26 mouse cellular contexts compared by ENCODE assay signal in the genomic region with DNA sequence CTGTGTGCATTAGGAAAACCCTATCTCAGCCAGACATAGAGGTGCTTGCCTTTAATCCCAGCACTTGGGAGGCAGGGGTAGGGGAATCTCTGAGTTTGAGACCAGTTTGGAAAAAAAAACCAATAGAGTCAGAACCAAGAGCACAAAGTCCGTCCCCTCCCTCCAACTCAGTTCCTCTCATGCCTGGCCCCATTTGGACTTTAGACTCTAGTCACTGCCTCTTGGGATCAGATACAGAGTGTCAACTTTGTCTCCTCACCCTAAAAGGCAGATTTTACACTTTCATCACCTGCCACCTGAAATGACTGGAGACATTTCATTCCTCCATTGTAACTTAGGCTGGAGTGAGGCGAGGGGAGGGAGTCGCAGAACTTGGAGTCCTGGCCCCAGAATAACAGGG. TPM values are rescaled to one million over a fixed set of nuclear protein-coding genes. Genes with fewer than 3 reads are reported as not detected.
A peak's percentile ranks its signal among the peaks of the same experiment; 100 is the strongest.
DNase-seq lines count a peak whose midpoint lies in the region; ATAC-seq lines count a peak whose summit lies in the region.
"Had no signal": no experiment of that assay in that cellular context is flagged by ENCODE, and none has a peak within 500 bp of the region (broad histone marks: within the 10 kb centered on the region; RNA-seq: fewer than 3 reads in every experiment).

No protein-coding gene starts in this region.

- peaks cover 12% of the 10 kb centered on the region for H3K4me1 ChIP-seq in kidney, embryonic 15.5 days
- H3K4me1 ChIP-seq in liver, embryonic 16.5 days (ENCODE audit: control insufficient read depth, low read depth, low read length) = peaks cover 24% of the 10 kb centered on the region
- H3K4me1 ChIP-seq in hindbrain, embryonic 12.5 days = peaks cover under 1% of the 10 kb centered on the region; the same call in 1 of the 2 replicates
- H3K4me1 ChIP-seq: heart, embryonic 15.5 days had no signal

- H3K9me3 ChIP-seq in kidney, embryonic 15.5 days (replicated peaks) = no peaks in the 10 kb centered on the region
- no peaks in the 10 kb centered on the region for H3K9me3 ChIP-seq in liver, embryonic 16.5 days (replicated peaks; ENCODE audit: control insufficient read depth, low read length)
- no peaks in the 10 kb centered on the region for H3K9me3 ChIP-seq in hindbrain, embryonic 12.5 days (replicated peaks)
- H3K9me3 ChIP-seq: embryonic facial prominence, embryonic 15.5 days; heart, embryonic 15.5 days; hindbrain, embryonic 10.5 days had no signal

- DNase-seq in kidney, adult 8-10 months = peak; percentile 66 to 83
- peak; percentile 57 to 75 for DNase-seq in kidney, postnatal 25 days
- peak; percentile 67 for DNase-seq in yolk sac, embryonic 10.5 days (ENCODE audit: low spot score)
- no peak for DNase-seq in adrenal gland, postnatal 4 days (ENCODE audit: low spot score in 2 of 2)
- DNase-seq: adrenal gland, postnatal 14 days; cerebellum, adult 11 months; cerebellum, postnatal 36 days; gastrocnemius, postnatal 25 days; heart, adult 2 months; lung, adult 2 months; lung, postnatal 4 days; retina, postnatal 1 day; right cerebral cortex, postnatal 4 days; thymus, adult 18-20 months had no signal

- no peak overlapping the region for H3K4me3 ChIP-seq in kidney, embryonic 15.5 days (replicated peaks)
- no peak overlapping the region for H3K4me3 ChIP-seq in liver, embryonic 16.5 days (ENCODE audit: low read depth, low read length)
- no peak overlapping the region for H3K4me3 ChIP-seq in hindbrain, embryonic 12.5 days
- H3K4me3 ChIP-seq: embryonic facial prominence, embryonic 15.5 days; heart, adult 2 months; heart, embryonic 15.5 days; hindbrain, embryonic 10.5 days had no signal

- H3K27me3 ChIP-seq in kidney, embryonic 15.5 days = no peaks in the 10 kb centered on the region
- H3K27me3 ChIP-seq in liver, embryonic 16.5 days (ENCODE audit: control insufficient read depth, insufficient read depth, low read depth, low read length) = no peaks in the 10 kb centered on the region
- H3K27me3 ChIP-seq in hindbrain, embryonic 12.5 days = peaks cover 9% of the 10 kb centered on the region
- H3K27me3 ChIP-seq: embryonic facial prominence, embryonic 15.5 days; heart, embryonic 15.5 days had no signal

- ATAC-seq in kidney, embryonic 15.5 days (replicated peaks; ENCODE audit: low FRiP score) = no peak
- no peak; the same call in 1 of the 2 replicates for ATAC-seq in liver, embryonic 16.5 days (ENCODE audit: low read depth)
- no peak for ATAC-seq in hindbrain, embryonic 12.5 days (ENCODE audit: low FRiP score)
- ATAC-seq: forebrain, embryonic 16.5 days had no signal

- H3K4me2 ChIP-seq in kidney, embryonic 15.5 days = no peak overlapping the region
- no peak overlapping the region for H3K4me2 ChIP-seq in liver, embryonic 16.5 days (ENCODE audit: low read depth, low read length)
- H3K4me2 ChIP-seq in hindbrain, embryonic 12.5 days (replicated peaks) = no peak overlapping the region
- H3K4me2 ChIP-seq: embryonic facial prominence, embryonic 15.5 days; heart, embryonic 15.5 days had no signal

- H3K27ac ChIP-seq in kidney, embryonic 15.5 days = no peak overlapping the region
- H3K27ac ChIP-seq in liver, embryonic 16.5 days (ENCODE audit: low read length) = peak overlapping the region; percentile 65
- H3K27ac ChIP-seq in hindbrain, embryonic 12.5 days = no peak overlapping the region
- H3K27ac ChIP-seq: embryonic facial prominence, embryonic 15.5 days; heart, adult 2 months; heart, embryonic 15.5 days; hindbrain, embryonic 10.5 days had no signal

- H3K9ac ChIP-seq in kidney, embryonic 15.5 days = no peak overlapping the region
- no peak overlapping the region for H3K9ac ChIP-seq in liver, embryonic 16.5 days (ENCODE audit: low read depth, low read length)
- H3K9ac ChIP-seq in hindbrain, embryonic 12.5 days = no peak overlapping the region
- H3K9ac ChIP-seq: embryonic facial prominence, embryonic 15.5 days; heart, embryonic 15.5 days had no signal

- WGBS in kidney, embryonic 15.5 days = 78% methylated on average over 3 of the region's 3 CpGs
- 62% methylated on average over 3 of the region's 3 CpGs for WGBS in liver, embryonic 16.5 days (ENCODE audit: insufficient replicate concordance)
- 74% methylated on average over 3 of the region's 3 CpGs for WGBS in hindbrain, embryonic 12.5 days

- H3K36me3 ChIP-seq in kidney, embryonic 15.5 days = no peaks in the 10 kb centered on the region
- no peaks in the 10 kb centered on the region for H3K36me3 ChIP-seq in liver, embryonic 16.5 days (ENCODE audit: control insufficient read depth, insufficient read depth)
- no peaks in the 10 kb centered on the region for H3K36me3 ChIP-seq in hindbrain, embryonic 12.5 days
- H3K36me3 ChIP-seq: embryonic facial prominence, embryonic 15.5 days; heart, embryonic 15.5 days; hindbrain, embryonic 10.5 days had no signal

RNA-seq across cellular contexts. Expression of a gene that starts 6.0 kb away (rescaled TPM):
- 20.3 and 21.8 TPM in 2 replicates for polyA plus RNA-seq in kidney, embryonic 15.5 days (2015; fragmentation: Nextera tagmentation; extraction: Ambion mirVana)
- polyA plus RNA-seq in liver, embryonic 16.5 days (2015; fragmentation: Nextera tagmentation; extraction: Ambion mirVana) = 13.9 and 14.5 TPM in 2 replicates
- polyA plus RNA-seq in hindbrain, embryonic 12.5 days (2016; fragmentation: Nextera tagmentation; extraction: Ambion mirVana) = 28.1 and 28.7 TPM in 2 replicates
- 10 to 100 TPM; 51.8 to 56.0 TPM for total RNA-seq in adrenal gland, postnatal 4 days (2021)

RNA-seq across cellular contexts. Expression of a gene that starts 17.2 kb away (rescaled TPM):
- polyA plus RNA-seq in kidney, embryonic 15.5 days (2015; fragmentation: Nextera tagmentation; extraction: Ambion mirVana) = 1.7 and 2.4 TPM in 2 replicates
- polyA plus RNA-seq in liver, embryonic 16.5 days (2015; fragmentation: Nextera tagmentation; extraction: Ambion mirVana) = 25.9 and 28.3 TPM in 2 replicates
- polyA plus RNA-seq in hindbrain, embryonic 12.5 days (2016; fragmentation: Nextera tagmentation; extraction: Ambion mirVana) = not detected in 2 replicates
- total RNA-seq in adrenal gland, postnatal 4 days (2021) = 10 to 100 TPM in 1 of 2 experiments, 1 to 10 TPM in 1; 4.9 to 13.6 TPM
- total RNA-seq: CH12.LX; layer of hippocampus, adult 8-10 months; midbrain, postnatal 0 days had no signal
- polyA plus RNA-seq: forebrain, embryonic 16.5 days; hindbrain, embryonic 10.5 days; midbrain, postnatal 0 days; neural tube, embryonic 11.5 days had no signal

RNA-seq across cellular contexts. Expression of a gene that starts 43.9 kb away (rescaled TPM):
- polyA plus RNA-seq in kidney, embryonic 15.5 days (2015; fragmentation: Nextera tagmentation; extraction: Ambion mirVana) = not detected in 2 replicates
- not detected in 2 replicates for polyA plus RNA-seq in liver, embryonic 16.5 days (2015; fragmentation: Nextera tagmentation; extraction: Ambion mirVana)
- 0.43 TPM in 1 of 2 replicates, not detected in the other for polyA plus RNA-seq in hindbrain, embryonic 12.5 days (2016; fragmentation: Nextera tagmentation; extraction: Ambion mirVana)
- not detected for total RNA-seq in adrenal gland, postnatal 4 days (2021)
- total RNA-seq: heart, adult 2 months; left cerebral cortex, adult 18-20 months had no signal
- polyA plus RNA-seq: embryonic facial prominence, embryonic 15.5 days; heart, embryonic 15.5 days; midbrain, postnatal 0 days; neural tube, embryonic 11.5 days had no signal

Comparison
In these comparisons a context has a peak if more than half of its experiments do, and no peak if none do; other contexts are left out.
1. DNase-seq: peak in kidney, adult 8-10 months (2 of 2), kidney, postnatal 25 days (2 of 2) and yolk sac, embryonic 10.5 days (single experiment); none in adrenal gland, postnatal 4 days (0 of 2).